Mouse (Mus musculus): Measurements from ENCODE around the gene Myo3b.

Gene Myo3b

DNA sequence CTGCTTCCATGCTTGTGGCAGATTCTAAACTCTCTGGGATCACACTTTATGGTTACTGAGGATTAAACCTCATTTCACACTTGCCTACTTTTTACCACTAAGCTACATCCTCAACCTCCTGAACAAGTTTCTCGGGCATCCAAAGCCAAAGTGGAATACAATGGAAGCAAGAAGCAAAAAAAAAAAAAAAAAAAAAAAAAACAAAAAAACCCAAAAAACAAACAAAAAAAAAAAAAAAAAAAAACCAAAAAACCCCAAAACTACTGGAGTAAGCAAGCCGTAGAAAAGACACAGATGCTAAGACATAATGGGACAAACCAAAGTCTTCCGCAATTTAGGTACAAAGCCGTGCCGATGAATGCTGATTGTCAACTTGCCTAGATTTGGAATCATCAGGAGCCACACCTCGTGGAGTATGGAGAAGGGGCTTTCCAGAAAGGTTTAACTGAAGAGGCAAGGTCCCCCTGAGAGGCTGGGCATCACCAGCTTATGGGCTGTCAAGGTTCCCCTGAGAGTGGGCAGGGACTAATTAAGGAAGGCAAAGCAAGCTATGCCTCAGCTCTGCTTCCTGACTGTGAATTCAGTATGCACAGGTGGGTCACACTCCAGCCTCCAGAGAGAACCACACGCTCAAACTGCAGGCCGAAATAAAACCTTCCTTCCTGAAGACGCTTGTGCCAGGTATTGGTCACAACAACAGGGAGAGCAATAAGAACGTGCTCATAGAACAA lies 313.7 kb downstream of the Myo3b start:
- DNase-seq (ENCODE audit: low spot score in 2 of 2): no peak

DNA sequence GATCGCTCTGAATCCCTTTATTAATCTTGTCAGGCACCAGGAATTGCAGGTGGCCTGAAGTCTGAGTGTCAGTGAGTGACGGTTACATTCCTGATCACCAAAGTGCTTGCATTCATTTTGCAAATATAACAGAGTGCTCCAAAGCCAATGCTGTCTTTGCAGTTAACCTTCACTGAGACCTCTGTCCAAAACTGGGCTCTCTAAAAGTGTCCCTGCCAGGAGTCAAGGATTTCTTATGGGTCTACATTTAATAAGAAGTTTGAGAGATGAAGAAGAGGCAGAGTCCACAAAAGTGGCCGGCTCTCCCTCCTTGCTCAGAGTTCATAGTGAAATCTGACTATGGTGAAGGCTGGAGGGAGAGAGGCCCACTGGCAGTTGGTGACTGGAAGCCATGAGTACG lies 315.1 kb downstream of the Myo3b start:
- no peak for DNase-seq (ENCODE audit: low spot score in 2 of 2)

- no peak for DNase-seq (ENCODE audit: low spot score in 2 of 2)
These were observed 316.1 kb downstream of the Myo3b start for GRCm38 (mm10) chr2:70355026-70355425.

- DNase-seq (ENCODE audit: low spot score in 2 of 2): no peak
These were observed 330.5 kb downstream of the Myo3b start for GRCm38 (mm10) chr2:70369421-70369820.

DNA sequence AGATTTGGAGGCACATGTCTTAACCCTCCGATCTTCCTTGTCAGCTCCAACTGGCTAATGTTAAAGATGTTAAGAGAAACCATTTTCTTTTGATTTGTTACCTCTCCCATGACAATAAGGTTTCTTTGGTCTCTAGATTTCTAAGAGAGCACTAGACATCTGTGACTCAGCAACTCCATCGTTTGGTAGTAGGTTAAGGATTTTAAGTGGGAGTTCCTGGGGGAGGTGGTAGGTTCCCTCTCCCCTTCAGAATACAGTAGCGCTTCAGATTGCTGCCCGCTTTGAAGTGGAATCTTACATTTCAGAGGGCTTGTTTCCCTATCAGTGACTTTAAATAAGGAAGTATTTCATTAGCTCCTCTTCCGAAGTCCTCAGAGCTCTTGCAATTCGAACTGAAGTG lies 340.4 kb downstream of the Myo3b start:
- no peak for DNase-seq (ENCODE audit: low spot score in 2 of 2)

DNA sequence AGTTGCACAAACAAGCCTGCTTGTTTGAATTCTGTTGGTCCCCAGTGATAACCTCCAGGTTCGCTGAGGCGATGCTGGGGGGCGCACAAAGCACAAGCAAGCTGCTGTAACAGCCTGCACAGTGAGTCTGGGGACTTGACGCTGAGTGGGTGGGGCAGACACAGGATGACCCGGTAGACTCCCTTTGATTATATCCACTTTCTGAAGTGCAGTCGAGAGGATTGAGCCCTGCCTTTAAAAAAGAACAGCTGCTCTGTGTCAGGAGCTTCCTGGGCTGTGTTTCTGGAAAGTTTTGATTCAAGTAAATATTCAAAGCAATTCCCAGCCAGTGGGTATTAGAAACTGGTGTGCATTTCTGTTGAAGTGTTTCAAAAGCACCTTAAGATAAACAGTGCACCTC lies 341.0 kb downstream of the Myo3b start:
- DNase-seq (ENCODE audit: low spot score in 2 of 2): no peak

DNA sequence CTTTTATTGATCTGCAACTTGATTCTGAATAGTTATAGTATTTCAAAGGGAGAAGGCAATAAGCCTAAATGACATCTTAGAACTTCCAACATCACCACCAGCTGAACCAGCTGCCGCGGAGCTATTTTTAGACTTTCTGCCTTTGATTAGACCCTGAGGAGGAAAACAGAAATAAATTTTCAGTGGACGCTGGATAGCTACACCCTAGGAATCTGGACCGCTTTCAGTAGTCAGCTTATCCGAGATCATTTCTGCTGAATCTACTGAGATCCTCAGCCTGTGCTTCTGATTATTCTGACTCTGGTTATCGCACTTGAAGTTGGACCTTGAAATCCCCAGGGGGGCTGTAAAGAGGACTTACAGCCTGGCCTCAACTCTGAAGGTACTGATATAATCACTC lies 349.7 kb downstream of the Myo3b start:
- DNase-seq (ENCODE audit: low spot score in 2 of 2): no peak

- DNase-seq (ENCODE audit: low spot score in 2 of 2): no peak
These were observed 350.2 kb downstream of the Myo3b start for GRCm38 (mm10) chr2:70389162-70389561.

DNA sequence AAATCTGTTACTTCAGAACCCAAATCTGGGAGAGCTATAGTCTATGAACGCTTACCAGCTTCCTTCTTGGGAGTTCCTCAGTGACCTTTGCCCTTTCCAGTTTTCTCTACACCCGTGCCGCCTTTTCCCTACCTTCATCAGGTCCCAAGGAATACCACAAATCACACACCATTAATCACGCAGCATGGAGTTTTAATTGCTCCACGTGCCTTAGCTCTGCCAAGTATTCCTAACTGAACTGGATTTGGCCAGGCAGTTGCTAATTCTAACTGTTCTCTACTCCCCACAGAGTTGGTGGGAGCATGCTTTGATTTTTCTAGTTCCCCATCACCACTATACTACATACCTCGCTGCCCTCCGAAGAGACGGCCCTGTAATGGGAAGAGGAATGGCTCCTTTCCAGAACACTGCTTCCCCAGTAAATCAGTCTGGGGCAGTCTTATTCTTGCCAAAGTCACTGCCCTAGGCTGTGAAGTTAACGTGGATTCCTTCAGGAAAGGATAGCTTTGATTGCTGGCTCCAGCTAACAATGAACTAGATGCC lies 358.9 kb downstream of the Myo3b start:
- no peak for DNase-seq (ENCODE audit: low spot score in 2 of 2)

DNA sequence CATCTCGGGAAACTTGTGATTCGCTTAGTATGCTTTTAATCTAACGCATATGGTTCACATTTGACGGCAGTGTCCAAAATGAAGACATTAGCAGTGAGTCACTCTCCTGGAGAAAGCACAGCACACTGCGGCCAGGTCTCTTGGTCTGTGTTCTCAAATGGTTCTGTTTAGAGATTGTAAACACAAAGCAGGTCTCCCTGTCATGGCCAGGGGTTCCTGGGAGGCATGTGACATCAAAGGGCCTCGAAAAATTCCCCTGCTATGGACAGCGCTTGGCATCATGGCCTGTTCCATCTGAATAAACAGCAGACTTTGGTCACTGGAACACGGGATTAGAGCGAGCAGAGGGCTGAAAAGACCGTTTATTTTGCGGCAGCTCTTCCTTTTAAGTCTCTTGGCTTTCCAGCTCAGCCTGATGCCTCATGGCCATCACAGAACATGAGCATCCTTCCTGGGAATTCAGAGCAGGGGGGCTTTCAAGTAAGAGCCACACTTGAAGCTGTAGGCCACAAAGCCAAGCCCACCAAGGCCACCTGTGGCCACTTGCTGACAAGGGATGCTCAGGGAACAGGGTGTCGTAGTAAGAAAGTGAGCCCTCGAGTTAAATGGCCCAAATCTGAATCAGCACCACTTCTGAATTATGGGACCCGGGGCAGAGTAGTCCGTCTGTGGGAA lies 360.7 kb downstream of the Myo3b start:
- no peak for DNase-seq (ENCODE audit: low spot score in 2 of 2)

GRCm38 (mm10) chr2:70400321-70400720 lies 361.4 kb downstream of the Myo3b start:
- DNase-seq (ENCODE audit: low spot score in 2 of 2): no peak

DNA sequence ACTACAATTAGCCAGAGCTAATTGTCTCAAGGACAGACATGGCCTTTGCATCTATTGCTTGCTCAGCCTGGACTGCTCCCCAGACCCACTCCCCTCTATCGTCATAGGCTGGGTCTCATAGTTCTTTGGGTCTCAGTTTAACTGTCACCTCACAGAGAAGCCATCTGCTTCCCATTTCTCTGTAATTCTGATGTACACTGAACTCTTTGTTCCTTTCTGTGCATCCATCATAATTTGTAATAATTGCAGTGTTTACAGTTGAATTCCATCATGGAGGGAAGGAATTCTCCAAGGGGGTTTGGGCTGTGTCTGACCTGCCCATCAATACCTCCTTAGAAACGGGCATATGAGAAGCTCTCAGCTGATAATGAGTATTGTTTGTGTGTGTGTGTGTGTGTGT lies 365.4 kb downstream of the Myo3b start:
- DNase-seq (ENCODE audit: low spot score in 2 of 2): no peak

DNA sequence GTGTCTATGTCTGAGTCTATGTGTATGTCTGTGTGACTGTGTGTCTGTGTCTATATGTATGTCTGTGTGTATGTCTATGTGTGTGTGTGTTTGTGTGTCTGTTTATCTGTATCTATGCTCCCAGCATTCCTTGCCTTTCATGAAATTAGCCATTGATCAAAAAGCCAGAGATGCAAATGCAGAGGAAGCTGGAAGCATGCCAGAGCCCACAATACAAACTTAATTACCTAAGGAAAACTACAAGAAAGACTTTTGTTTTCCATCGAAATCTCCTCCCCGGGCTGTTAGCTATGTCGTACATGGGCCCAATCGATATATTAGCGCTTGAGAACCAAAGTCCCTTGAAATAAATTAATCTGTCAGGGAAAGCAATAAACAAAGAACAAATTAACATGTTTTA lies 367.9 kb downstream of the Myo3b start:
- no peak for DNase-seq (ENCODE audit: low spot score in 2 of 2)

GRCm38 (mm10) chr2:70407729-70408128 lies 368.8 kb downstream of the Myo3b start:
- DNase-seq (ENCODE audit: low spot score in 2 of 2): no peak

GRCm38 (mm10) chr2:70410298-70410885 lies 371.5 kb downstream of the Myo3b start:
- DNase-seq (ENCODE audit: low spot score in 2 of 2): no peak

DNA sequence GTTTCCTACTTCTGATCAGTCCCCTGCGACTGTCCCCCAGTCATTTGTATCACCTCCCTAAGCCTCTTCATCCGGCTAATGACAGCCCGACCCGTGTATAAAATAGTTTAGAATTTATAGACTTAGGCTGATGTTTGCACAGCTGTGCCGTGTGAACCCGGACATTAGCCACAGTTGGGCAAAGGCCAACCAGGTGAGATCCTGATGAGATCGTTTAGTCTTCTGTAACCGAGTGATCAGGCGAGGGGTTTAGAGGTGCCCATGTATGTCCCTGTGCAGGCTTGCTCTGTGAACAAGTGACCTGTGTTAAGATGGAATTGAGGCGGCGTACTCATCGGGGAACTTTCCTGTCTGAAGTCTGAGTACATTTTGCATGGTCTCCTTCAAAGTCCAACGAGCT lies 373.4 kb downstream of the Myo3b start:
- no peak for DNase-seq (ENCODE audit: low spot score in 2 of 2)

DNA sequence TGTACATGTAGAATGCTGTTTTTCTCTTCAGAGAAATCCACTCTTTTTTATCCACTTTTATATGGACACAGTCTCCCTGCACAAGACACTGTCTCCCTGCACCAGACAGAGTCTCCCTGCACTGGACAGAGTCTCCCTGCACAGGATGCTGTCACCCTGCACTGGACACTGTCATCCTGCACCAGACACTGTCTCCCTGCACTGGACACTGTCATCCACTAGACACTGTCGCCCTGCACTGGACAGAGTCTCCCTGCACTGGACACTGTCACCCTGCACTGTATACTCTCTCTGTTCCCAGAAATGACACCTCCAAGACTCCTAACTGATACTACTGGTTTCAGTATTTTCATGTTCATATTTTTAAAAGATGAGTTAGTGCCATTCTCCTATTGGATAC lies 375.5 kb downstream of the Myo3b start:
- no peak for DNase-seq (ENCODE audit: low spot score in 2 of 2)

GRCm38 (mm10) chr2:70415521-70415920 lies 376.6 kb downstream of the Myo3b start:
- DNase-seq (ENCODE audit: low spot score in 2 of 2): no peak

- no peak for DNase-seq (ENCODE audit: low spot score in 2 of 2)
These were observed 380.4 kb downstream of the Myo3b start for GRCm38 (mm10) chr2:70419336-70419735.

GRCm38 (mm10) chr2:70421144-70421874 lies 382.4 kb downstream of the Myo3b start:
- DNase-seq (ENCODE audit: low spot score in 2 of 2): no peak

- no peak for DNase-seq (ENCODE audit: low spot score in 2 of 2)
These were observed 386.7 kb downstream of the Myo3b start for GRCm38 (mm10) chr2:70425611-70426010.

- DNase-seq (ENCODE audit: low spot score in 2 of 2): no peak
These were observed 404.1 kb downstream of the Myo3b start for GRCm38 (mm10) chr2:70443035-70443434.
